Mouse (Mus musculus): ENCODE data around the gene Pcsk6. TPM values are rescaled to one million over a fixed set of nuclear protein-coding genes. Genes with fewer than 3 reads are reported as not detected.

Pcsk6 gene
- total RNA-seq, 1 experiment: 62.6 TPM

- DNase-seq (ENCODE audit: low read depth, low spot score): no peak
- Histone ChIP-seq H3K27ac (ENCODE audit: insufficient read depth, low read depth, low read length, poor library complexity, severe bottlenecking) (peak overlapping the region; percentile 33; the same call in 1 of the 2 replicates), H3K4me3 (ENCODE audit: insufficient read depth in 1 of 2, low read depth in 1 of 2, low read length in 2 of 2, poor library complexity in 1 of 2, severe bottlenecking in 1 of 2) (no peak overlapping the region), H3K9ac (ENCODE audit: insufficient read depth, low read depth, low read length, poor library complexity, severe bottlenecking) (no peak overlapping the region), H3K9me3 (ENCODE audit: control insufficient read depth, insufficient read depth, low read depth, low read length) (no peaks in the 10 kb centered on the region), H3K36me3 (ENCODE audit: control insufficient read depth, insufficient read depth, low read length, poor library complexity, severe bottlenecking) (no peaks in the 10 kb centered on the region), H3K4me1 (ENCODE audit: control insufficient read depth in 2 of 2, insufficient read depth in 2 of 2, low read length in 2 of 2, poor library complexity in 1 of 2) (peaks cover 11 to 38% of the 10 kb centered on the region in 2 experiments; a peak in 3 of 4 replicates)
- TF ChIP-seq CHD2 (IDR thresholded peaks at IDR 0.05; ENCODE audit: low read depth, low read length) (no peak), ZC3H11A (IDR thresholded peaks at IDR 0.05; ENCODE audit: borderline replicate concordance, low read depth, low read length) (no peak), HCFC1 (IDR thresholded peaks at IDR 0.05; ENCODE audit: borderline replicate concordance, insufficient read depth, low read length) (no peak), ZNF384 (IDR thresholded peaks at IDR 0.05; ENCODE audit: low read depth, low read length) (no peak), MAFK (IDR thresholded peaks at IDR 0.05; ENCODE audit: insufficient read depth, low read depth, low read length) (no peak)
- in situ Hi-C loops (cut with MboI; ENCODE audit: low sequenced_read_pairs in 2 of 2, unreplicated experiment in 2 of 2): no loop called here
Measured at GRCm38 (mm10) chr7:65876596-65876995, 15.1 kb downstream of the Pcsk6 start.

GRCm38 (mm10) chr7:65878234-65878633 is 16.7 kb downstream of the Pcsk6 start:
- no peaks in the 10 kb centered on the region for H3K36me3 ChIP-seq (ENCODE audit: control insufficient read depth, insufficient read depth, low read length, poor library complexity, severe bottlenecking)
- H3K9ac ChIP-seq (ENCODE audit: insufficient read depth, low read depth, low read length, poor library complexity, severe bottlenecking): no peak overlapping the region
- peaks cover 8 to 23% of the 10 kb centered on the region in 2 experiments; a peak in 3 of 4 replicates for H3K4me1 ChIP-seq (ENCODE audit: control insufficient read depth in 2 of 2, insufficient read depth in 2 of 2, low read length in 2 of 2, poor library complexity in 1 of 2)
- DNase-seq (ENCODE audit: low read depth, low spot score): no peak
- H3K4me3 ChIP-seq (ENCODE audit: insufficient read depth in 1 of 2, low read depth in 1 of 2, low read length in 2 of 2, poor library complexity in 1 of 2, severe bottlenecking in 1 of 2): no peak overlapping the region
- H3K27ac ChIP-seq (ENCODE audit: insufficient read depth, low read depth, low read length, poor library complexity, severe bottlenecking): no peak overlapping the region
- in situ Hi-C loops (cut with MboI; ENCODE audit: low sequenced_read_pairs in 2 of 2, unreplicated experiment in 2 of 2): no loop called here
- no peak for TF ChIP-seq ZC3H11A (IDR thresholded peaks at IDR 0.05; ENCODE audit: borderline replicate concordance, low read depth, low read length)
- no peak for TF ChIP-seq CHD2 (IDR thresholded peaks at IDR 0.05; ENCODE audit: low read depth, low read length)
- TF ChIP-seq ZNF384 (IDR thresholded peaks at IDR 0.05; ENCODE audit: low read depth, low read length): no peak
- no peak for TF ChIP-seq MAFK (IDR thresholded peaks at IDR 0.05; ENCODE audit: insufficient read depth, low read depth, low read length)
- TF ChIP-seq HCFC1 (IDR thresholded peaks at IDR 0.05; ENCODE audit: borderline replicate concordance, insufficient read depth, low read length): no peak
- H3K9me3 ChIP-seq (ENCODE audit: control insufficient read depth, insufficient read depth, low read depth, low read length): no peaks in the 10 kb centered on the region

DNA sequence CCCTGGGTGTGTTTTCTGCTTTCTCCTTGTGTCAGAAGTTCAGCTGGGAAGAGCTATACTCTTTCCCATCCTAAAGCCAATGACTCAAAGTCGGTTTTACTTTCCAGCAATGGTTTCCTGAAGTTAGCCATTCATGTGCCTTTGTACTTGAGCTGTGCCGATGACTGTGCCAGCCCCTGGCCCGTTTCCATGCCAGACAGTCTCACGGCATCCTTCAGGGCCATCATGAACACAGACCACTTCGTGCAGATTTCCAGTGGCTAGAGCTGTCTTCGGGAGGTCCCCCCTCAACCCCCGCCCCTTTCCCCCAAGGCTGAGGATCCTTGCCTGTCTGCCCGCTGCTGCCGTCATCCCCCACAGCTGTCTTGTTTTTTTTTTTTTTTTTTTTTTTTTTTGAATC is 17.8 kb downstream of the Pcsk6 start:
- in situ Hi-C loops (cut with MboI; ENCODE audit: low sequenced_read_pairs in 2 of 2, unreplicated experiment in 2 of 2): no loop called here

DNA sequence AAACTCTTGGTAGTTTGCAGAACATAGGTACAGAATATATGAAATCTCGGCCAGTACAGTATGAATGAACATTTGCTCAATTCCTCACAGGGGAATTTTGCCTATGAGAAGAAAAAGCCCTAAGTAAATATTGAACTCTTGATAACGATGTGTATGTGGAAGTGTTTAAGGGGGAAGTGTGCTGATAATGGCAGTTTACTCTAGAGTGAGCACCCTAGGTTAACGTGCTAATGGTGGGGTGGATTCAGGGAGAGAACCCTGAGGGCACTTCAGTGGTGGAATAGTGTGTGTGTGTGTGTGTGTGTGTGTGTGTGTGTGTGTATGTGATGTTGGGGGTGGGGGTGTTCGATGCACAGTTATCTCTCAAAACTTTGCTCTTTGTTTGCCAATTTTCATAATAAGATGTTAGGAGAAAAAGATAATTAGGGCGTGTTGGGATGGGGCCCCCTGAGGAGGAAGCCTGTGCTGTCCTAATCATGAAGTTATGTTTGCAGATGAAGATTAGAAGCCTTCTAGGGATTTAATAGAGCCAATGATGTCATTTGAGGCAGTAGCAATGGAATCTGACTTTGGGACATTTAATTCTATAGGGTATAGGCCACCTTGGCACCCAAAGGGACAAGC is 19.2 kb downstream of the Pcsk6 start:
- TF ChIP-seq CHD2 (IDR thresholded peaks at IDR 0.05; ENCODE audit: low read depth, low read length) (no peak), HCFC1 (IDR thresholded peaks at IDR 0.05; ENCODE audit: borderline replicate concordance, insufficient read depth, low read length) (no peak), ZC3H11A (IDR thresholded peaks at IDR 0.05; ENCODE audit: borderline replicate concordance, low read depth, low read length) (no peak), MAFK (IDR thresholded peaks at IDR 0.05; ENCODE audit: insufficient read depth, low read depth, low read length) (no peak), ZNF384 (IDR thresholded peaks at IDR 0.05; ENCODE audit: low read depth, low read length) (no peak)
- H3K4me1 ChIP-seq (ENCODE audit: control insufficient read depth in 2 of 2, insufficient read depth in 2 of 2, low read length in 2 of 2, poor library complexity in 1 of 2): peaks cover 4 to 18% of the 10 kb centered on the region in 2 experiments; a peak in 2 of 4 replicates
- no peaks in the 10 kb centered on the region for H3K9me3 ChIP-seq (ENCODE audit: control insufficient read depth, insufficient read depth, low read depth, low read length)
- no peak for DNase-seq (ENCODE audit: low read depth, low spot score)
- no peak overlapping the region for H3K9ac ChIP-seq (ENCODE audit: insufficient read depth, low read depth, low read length, poor library complexity, severe bottlenecking)
- H3K36me3 ChIP-seq (ENCODE audit: control insufficient read depth, insufficient read depth, low read length, poor library complexity, severe bottlenecking): no peaks in the 10 kb centered on the region
- H3K4me3 ChIP-seq (ENCODE audit: insufficient read depth in 1 of 2, low read depth in 1 of 2, low read length in 2 of 2, poor library complexity in 1 of 2, severe bottlenecking in 1 of 2): no peak overlapping the region
- H3K27ac ChIP-seq (ENCODE audit: insufficient read depth, low read depth, low read length, poor library complexity, severe bottlenecking): no peak overlapping the region
- in situ Hi-C loops (cut with MboI; ENCODE audit: low sequenced_read_pairs in 2 of 2, unreplicated experiment in 2 of 2): no loop called here

More for the DNA sequence above, 17.8 kb downstream of the Pcsk6 start:
- DNase-seq (ENCODE audit: low read depth, low spot score): no peak
- Histone ChIP-seq H3K4me3 (ENCODE audit: insufficient read depth in 1 of 2, low read depth in 1 of 2, low read length in 2 of 2, poor library complexity in 1 of 2, severe bottlenecking in 1 of 2) (no peak overlapping the region), H3K9me3 (ENCODE audit: control insufficient read depth, insufficient read depth, low read depth, low read length) (no peaks in the 10 kb centered on the region), H3K36me3 (ENCODE audit: control insufficient read depth, insufficient read depth, low read length, poor library complexity, severe bottlenecking) (no peaks in the 10 kb centered on the region), H3K27ac (ENCODE audit: insufficient read depth, low read depth, low read length, poor library complexity, severe bottlenecking) (no peak overlapping the region), H3K9ac (ENCODE audit: insufficient read depth, low read depth, low read length, poor library complexity, severe bottlenecking) (no peak overlapping the region), H3K4me1 (ENCODE audit: control insufficient read depth in 2 of 2, insufficient read depth in 2 of 2, low read length in 2 of 2, poor library complexity in 1 of 2) (peaks cover 5 to 17% of the 10 kb centered on the region in 2 experiments; a peak in 2 of 4 replicates)
- 0 out of 2 replicates have a peak, but pooled peaks have one; percentile 54 for TF ChIP-seq ZNF384 (IDR thresholded peaks at IDR 0.05; ENCODE audit: low read depth, low read length)
- no peak for TF ChIP-seq HCFC1 (IDR thresholded peaks at IDR 0.05; ENCODE audit: borderline replicate concordance, insufficient read depth, low read length)
- no peak for TF ChIP-seq ZC3H11A (IDR thresholded peaks at IDR 0.05; ENCODE audit: borderline replicate concordance, low read depth, low read length)

Data from ES-E14 (cell line).